37 mouse cellular contexts compared by ENCODE assay signal in genomic region chr3:69278648-69279047, GRCm38 (mm10). TPM values are rescaled to one million over a fixed set of nuclear protein-coding genes. Genes with fewer than 3 reads are reported as not detected.
"Had no signal": no experiment of that assay in that cellular context is flagged by ENCODE, and none has a peak within 500 bp of the region (broad histone marks: within the 10 kb centered on the region; RNA-seq: fewer than 3 reads in every experiment).

No protein-coding gene starts in this region.

- H3K27me3 ChIP-seq: heart, embryonic 12.5 days; hindbrain, embryonic 12.5 days; limb, embryonic 12.5 days; liver, embryonic 13.5 days had no signal

- H3K9me3 ChIP-seq: heart, embryonic 10.5 days; heart, embryonic 12.5 days; hindbrain, embryonic 10.5 days; hindbrain, embryonic 12.5 days; limb, embryonic 10.5 days; limb, embryonic 12.5 days; liver, embryonic 13.5 days had no signal

- H3K4me1 ChIP-seq: heart, embryonic 10.5 days; limb, embryonic 10.5 days; limb, embryonic 12.5 days; liver, embryonic 13.5 days had no signal

- H3K4me3 ChIP-seq: gastrocnemius, adult 2 months; heart, embryonic 10.5 days; heart, embryonic 12.5 days; hindbrain, embryonic 10.5 days; hindbrain, embryonic 12.5 days; layer of hippocampus, adult 2 months; left cerebral cortex, adult 2 months; limb, embryonic 10.5 days; limb, embryonic 12.5 days; liver, embryonic 13.5 days had no signal

- H3K27ac ChIP-seq: gastrocnemius, adult 2 months; heart, embryonic 10.5 days; hindbrain, embryonic 10.5 days; hindbrain, embryonic 12.5 days; hindbrain, embryonic 14.5 days; hindbrain, postnatal 0 days; layer of hippocampus, adult 2 months; left cerebral cortex, adult 2 months; limb, embryonic 10.5 days; limb, embryonic 12.5 days; liver, embryonic 13.5 days had no signal

- ATAC-seq: hindbrain, postnatal 0 days; intestine, embryonic 16.5 days had no signal

- H3K36me3 ChIP-seq: heart, embryonic 10.5 days; heart, embryonic 12.5 days; hindbrain, embryonic 10.5 days; hindbrain, embryonic 12.5 days; limb, embryonic 10.5 days; limb, embryonic 12.5 days; liver, embryonic 13.5 days had no signal

- H3K9ac ChIP-seq: heart, embryonic 12.5 days; hindbrain, embryonic 12.5 days; hindbrain, embryonic 14.5 days; limb, embryonic 12.5 days; liver, embryonic 13.5 days had no signal

- H3K4me2 ChIP-seq: heart, embryonic 12.5 days; hindbrain, embryonic 12.5 days; hindbrain, embryonic 14.5 days; limb, embryonic 12.5 days; liver, embryonic 11.5 days; liver, embryonic 13.5 days had no signal

- DNase-seq: gastrocnemius, adult 2 months; gastrocnemius, postnatal 10 days; gastrocnemius, postnatal 25 days; heart, adult 18-20 months; heart, postnatal 10 days; heart, postnatal 4 days; kidney, adult 11 months; kidney, adult 2 months; kidney, adult 9 months; kidney, postnatal 10 days; kidney, postnatal 25 days; kidney, postnatal 4 days; liver; liver, embryonic 13.5 days had no signal

RNA-seq across cellular contexts. Expression of gene Arl14, which starts 56.4 kb away (rescaled TPM):
- total RNA-seq: gastrocnemius, adult 2 months; gastrocnemius, postnatal 10 days; gastrocnemius, postnatal 25 days; gastrocnemius, postnatal 4 days; granulocyte monocyte progenitor cell, adult 5-6 weeks; heart, adult 18-20 months; heart, adult 8-10 months; heart, postnatal 10 days; heart, postnatal 25 days; heart, postnatal 4 days; hindbrain, postnatal 0 days; layer of hippocampus, adult 2 months; layer of hippocampus, postnatal 10 days; layer of hippocampus, postnatal 25 days; left cerebral cortex, adult 2 months; left cerebral cortex, postnatal 14 days; left cerebral cortex, postnatal 36 days had no signal
- polyA plus RNA-seq: heart, embryonic 10.5 days; heart, embryonic 12.5 days; heart, embryonic 14.5 days; heart, embryonic 16.5 days; hindbrain, embryonic 10.5 days; hindbrain, embryonic 12.5 days; hindbrain, embryonic 14.5 days; hindbrain, postnatal 0 days; kidney, adult 2 months; limb, embryonic 10.5 days; limb, embryonic 12.5 days; limb, embryonic 14.5 days; liver, embryonic 11.5 days; liver, embryonic 13.5 days had no signal
